Mouse (Mus musculus) embryonic fibroblast, embryonic 13.5 days (primary cell): ENCODE measurements around the gene Camta1. TPM values are rescaled to one million over a fixed set of nuclear protein-coding genes. Genes with fewer than 3 reads are reported as not detected.
A peak's percentile ranks its signal among the peaks of the same experiment; 100 is the strongest.

Experiments
- H3K27ac ChIP-seq: 2 replicates; pipeline ENCODE4 v1.5.1; 2012; ENCODE audit warnings: low read length, control low read depth, inconsistent platforms; ENCODE audit not compliant: insufficient read depth
- H3K4me1 ChIP-seq: 2 replicates; pipeline ENCODE4 v1.6.1; 2011; ENCODE audit warnings: low read length; ENCODE audit not compliant: control insufficient read depth, insufficient read depth
- H3K4me3 ChIP-seq: 2 replicates; pipeline ENCODE4 v1.5.1; 2011; ENCODE audit warnings: mild to moderate bottlenecking, control low read depth, low read length; ENCODE audit not compliant: insufficient read depth
- CTCF ChIP-seq: IDR thresholded peaks from 2 replicates; pipeline ENCODE4 v1.5.1; 2011; ENCODE audit warnings: mild to moderate bottlenecking, control low read depth, low read length, moderate library complexity, borderline replicate concordance; ENCODE audit not compliant: insufficient read depth
- POLR2A ChIP-seq: IDR thresholded peaks from 2 replicates; pipeline ENCODE4 v1.6.1; 2011; ENCODE audit warnings: low read depth, mild to moderate bottlenecking, control low read depth, low read length, moderate library complexity
- polyA plus RNA-seq: library from polyadenylated mRNA; stranded (reverse); fragments of >200 nt; gene quantifications from 2 replicates; pipeline ENCODE4 v1.2.4, GENCODE M21; 2011; ENCODE audit warnings: low read depth; ENCODE audit not compliant: missing spikeins, insufficient read length

Gene Camta1
- polyA plus RNA-seq, 1 experiment: 53.4 TPM

DNA sequence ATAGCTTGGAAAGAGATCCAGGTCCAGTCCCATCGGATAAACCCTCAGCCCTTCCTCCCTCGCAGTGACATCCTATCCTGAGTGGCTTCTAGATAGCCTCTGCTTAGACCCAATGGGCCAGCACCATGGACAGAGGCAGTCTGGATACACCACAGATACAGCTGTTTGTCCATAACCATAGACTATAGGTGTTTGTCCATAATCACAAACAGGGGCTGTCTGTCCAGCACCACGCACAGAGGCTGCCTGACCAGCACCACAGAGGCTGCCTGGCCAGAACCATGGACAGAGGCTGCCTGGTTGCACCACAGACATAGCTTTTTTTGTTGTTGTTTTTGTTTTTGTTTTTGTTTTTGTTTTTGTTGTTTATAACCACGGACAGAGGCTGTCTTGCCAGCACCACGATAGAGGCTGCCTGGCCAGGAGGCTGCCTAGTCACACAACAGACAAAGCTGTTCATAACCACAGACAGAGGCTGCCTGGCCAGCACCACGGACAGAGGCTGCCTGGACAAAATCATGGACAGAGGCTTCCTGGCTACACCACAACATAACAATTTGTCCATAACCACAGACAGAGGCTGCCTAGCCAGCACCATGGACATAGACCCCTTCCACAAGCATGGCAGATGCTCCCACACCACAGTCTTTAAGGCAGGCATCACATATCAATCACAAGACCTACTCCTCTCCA lies 572.6 kb downstream of the Camta1 start:
- Histone ChIP-seq H3K4me1 (no peaks in the 10 kb centered on the region), H3K4me3 (no peak overlapping the region), H3K27ac (no peak overlapping the region)
- TF ChIP-seq CTCF (no peak), POLR2A (no peak)

DNA sequence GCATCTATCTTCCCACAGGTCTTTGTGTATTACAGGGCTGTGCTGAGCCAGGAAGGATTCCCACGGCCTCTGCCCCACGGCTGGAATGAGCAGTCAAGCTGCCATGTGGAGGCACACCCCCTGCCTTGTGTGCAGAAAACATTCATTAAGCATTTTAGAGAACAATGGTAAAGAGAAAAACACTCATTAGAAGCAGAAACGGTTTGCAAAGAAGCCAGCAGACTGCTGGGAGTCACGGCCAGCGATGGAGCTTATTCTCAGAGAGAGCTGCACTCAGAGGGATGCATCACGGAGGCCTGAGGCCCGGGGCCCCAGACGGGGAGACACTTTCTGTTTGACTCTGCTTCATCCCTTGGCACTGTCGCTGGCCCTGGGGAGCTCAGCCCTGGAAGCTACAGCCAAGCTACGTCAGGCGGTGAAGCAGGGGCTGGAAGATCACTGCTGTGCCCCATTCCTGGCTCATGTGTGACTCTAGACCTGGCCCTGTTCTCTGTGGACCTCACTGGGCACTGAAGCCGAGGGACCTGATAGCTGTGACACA lies 575.7 kb downstream of the Camta1 start:
- H3K4me1 ChIP-seq: no peaks in the 10 kb centered on the region
- H3K27ac ChIP-seq: no peak overlapping the region
- TF ChIP-seq POLR2A (no peak), CTCF (no peak)
- no peak overlapping the region for H3K4me3 ChIP-seq

DNA sequence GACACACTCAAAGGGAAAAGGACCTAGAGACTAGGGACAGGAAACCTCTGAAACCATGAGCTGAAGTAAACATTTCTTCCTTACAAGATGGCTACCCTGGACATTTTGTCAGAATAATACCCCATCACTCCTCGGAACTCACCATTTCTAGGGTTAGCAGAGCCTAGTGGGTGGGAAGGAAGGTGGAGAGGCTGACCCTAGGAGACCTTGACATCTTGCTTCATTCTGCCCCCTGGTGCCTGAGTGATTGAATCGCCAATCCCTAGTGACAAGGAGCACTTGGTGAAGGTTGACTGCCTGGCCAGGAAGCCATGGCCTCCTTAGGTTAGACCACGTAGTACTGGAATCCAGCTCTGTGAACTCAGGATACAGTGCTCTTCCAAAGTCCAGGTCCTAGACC lies 576.2 kb downstream of the Camta1 start:
- H3K27ac ChIP-seq: no peak overlapping the region
- TF ChIP-seq CTCF (no peak), POLR2A (no peak)
- no peaks in the 10 kb centered on the region for H3K4me1 ChIP-seq
- H3K4me3 ChIP-seq: no peak overlapping the region

DNA sequence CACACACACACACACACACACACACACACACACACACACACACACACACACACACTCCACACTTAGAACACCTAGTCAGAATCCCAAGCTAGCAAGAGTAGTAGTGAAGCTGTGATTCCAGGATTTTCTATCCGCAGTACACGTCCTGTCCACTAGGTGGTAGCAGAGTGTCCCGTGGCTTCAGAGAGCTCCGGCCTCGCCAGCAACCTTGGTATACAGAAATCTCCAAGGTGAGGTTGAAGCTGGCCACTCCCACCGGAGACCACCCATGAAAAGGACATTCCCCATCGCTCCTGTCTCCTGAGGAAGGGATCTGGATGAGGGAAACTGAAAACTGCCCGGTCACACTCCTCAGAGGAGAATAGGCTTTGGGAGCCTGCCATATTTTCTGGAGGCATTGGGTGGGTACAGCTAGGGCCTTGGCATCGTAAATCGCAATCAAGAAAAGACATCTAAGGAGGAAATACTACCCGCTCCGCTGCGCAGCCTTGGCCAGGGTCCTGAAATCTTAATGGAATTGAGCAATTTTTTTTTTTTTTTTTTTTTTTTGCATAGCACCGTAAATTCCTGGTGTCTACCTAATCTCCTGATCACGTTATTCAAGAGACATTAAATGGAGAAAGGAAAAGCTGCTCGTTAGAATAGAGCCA lies 578.5 kb downstream of the Camta1 start:
- no peak overlapping the region for H3K27ac ChIP-seq
- TF ChIP-seq CTCF (peak; percentile 72; the same call in 1 of the 2 replicates), POLR2A (no peak)
- no peaks in the 10 kb centered on the region for H3K4me1 ChIP-seq
- no peak overlapping the region for H3K4me3 ChIP-seq

DNA sequence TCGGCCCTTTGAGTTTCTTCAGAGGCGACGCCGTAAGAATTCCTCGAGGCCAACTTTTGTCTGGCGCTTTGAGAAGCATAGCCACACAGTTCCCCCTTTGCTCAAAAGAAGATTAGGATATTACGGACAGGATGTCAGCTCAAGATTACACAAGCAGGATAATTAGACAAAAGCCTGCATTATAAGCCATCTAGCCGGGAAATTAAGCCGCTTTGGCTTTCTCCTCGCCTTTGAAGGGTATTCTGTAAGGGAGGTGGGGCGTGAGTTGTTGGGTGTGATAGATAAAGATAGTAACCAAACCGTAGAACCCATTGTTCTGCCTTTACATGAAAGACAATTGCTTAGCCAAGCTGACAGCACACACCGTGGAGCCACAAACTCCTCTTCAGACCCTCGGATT lies 579.6 kb downstream of the Camta1 start:
- TF ChIP-seq POLR2A: no peak
- no peak for TF ChIP-seq CTCF

DNA sequence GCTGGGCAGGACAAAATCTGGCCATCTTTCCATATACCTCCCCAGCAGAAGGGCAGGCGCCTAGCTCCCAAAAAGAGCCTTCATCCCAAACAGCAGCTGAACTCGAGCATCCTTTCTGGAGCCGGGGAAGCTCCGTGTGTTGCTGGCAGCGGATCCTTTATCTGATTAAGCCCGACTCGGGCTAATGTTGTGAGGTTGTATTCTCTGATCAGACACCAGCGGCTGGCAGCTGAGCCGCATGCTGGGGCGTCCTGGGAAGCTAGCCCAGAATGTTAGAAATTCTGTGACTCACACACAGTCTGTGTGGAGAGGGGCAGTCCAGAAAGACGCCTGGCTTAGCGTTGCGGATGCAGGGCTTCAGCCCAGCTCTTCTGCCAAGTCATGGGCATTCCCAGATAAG lies 586.4 kb downstream of the Camta1 start:
- TF ChIP-seq POLR2A: no peak
- no peak for TF ChIP-seq CTCF
- no peak overlapping the region for H3K4me3 ChIP-seq
- no peak overlapping the region for H3K27ac ChIP-seq
- H3K4me1 ChIP-seq: peaks cover 8% of the 10 kb centered on the region; the same call in 1 of the 2 replicates

More for the DNA sequence above, 579.6 kb downstream of the Camta1 start:
- H3K4me1 ChIP-seq: no peaks in the 10 kb centered on the region
- no peak overlapping the region for H3K27ac ChIP-seq
- H3K4me3 ChIP-seq: no peak overlapping the region

DNA sequence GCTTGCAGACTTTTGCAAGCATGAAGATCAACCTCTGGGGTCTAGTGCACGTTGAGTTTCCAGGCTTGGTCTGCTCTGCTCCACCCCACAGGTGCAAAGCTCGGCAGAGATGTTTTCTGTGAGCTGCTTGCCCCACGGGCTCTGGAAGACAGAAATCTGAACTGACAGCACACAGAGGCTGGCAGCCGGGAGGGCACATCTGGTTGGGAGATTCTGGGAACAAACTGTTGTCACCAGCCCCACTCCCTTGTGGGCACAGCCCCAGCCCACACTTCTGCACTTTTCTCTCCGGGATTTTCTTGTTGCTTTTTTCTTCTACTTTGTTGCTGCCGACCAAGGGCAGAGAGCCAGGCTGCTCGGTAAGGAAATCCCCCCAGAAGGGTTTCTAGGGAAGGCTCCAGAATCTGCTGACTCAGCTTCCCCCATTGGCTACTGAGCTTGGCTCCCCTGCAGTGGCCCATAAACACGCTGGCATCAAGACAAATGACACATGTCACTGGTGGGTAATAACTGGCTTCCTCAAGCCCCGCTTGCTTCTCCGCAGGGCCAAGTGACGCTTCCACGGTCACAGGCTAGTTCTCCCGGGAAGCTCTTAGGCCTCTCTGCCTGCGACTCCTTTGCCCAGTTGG lies 597.8 kb downstream of the Camta1 start:
- Histone ChIP-seq H3K4me1 (no peaks in the 10 kb centered on the region), H3K27ac (no peak overlapping the region), H3K4me3 (no peak overlapping the region)
- TF ChIP-seq POLR2A (no peak), CTCF (no peak)

DNA sequence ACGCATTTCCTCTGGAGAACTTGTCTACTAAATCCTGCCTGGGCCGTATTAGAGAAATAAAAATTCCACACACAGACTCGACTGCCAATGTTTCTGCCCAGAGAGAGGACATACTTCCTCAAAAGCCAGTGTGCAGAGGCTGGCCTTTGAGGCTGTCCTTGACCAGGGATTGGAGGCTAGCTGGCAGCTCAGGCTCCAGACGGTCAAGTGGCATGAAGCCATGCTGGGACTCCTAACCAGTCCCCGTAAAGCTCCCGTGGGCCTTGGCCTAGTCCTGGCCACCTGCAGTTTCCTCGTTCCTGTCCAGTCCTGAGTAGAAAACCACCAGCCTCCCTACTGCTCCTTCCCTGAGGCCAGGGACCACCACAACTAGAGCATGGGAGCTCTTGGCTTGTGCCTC lies 598.6 kb downstream of the Camta1 start:
- TF ChIP-seq CTCF (no peak), POLR2A (no peak)
- no peak overlapping the region for H3K27ac ChIP-seq
- no peak overlapping the region for H3K4me3 ChIP-seq
- no peaks in the 10 kb centered on the region for H3K4me1 ChIP-seq

DNA sequence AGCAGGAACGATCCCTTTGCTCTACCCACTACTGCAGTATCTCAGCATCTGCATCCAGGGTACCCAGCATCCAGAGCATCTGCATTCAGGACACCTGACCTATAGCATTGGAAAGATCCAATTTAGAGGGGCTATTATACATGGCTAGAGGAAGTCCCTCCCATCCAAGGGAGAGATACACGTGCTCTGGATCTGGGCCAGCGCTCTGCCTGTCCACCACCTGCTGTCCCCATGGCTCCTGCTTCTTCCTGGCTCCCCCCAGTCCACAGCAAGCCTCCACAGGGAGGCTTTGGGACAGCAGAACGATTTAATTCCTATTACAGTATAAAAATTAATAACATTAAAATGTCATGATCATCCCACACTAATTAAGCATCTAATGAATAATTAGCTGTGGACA lies 605.1 kb downstream of the Camta1 start:
- Histone ChIP-seq H3K4me1 (no peaks in the 10 kb centered on the region), H3K4me3 (no peak overlapping the region), H3K27ac (no peak overlapping the region)
- no peak for TF ChIP-seq POLR2A
- no peak for TF ChIP-seq CTCF

DNA sequence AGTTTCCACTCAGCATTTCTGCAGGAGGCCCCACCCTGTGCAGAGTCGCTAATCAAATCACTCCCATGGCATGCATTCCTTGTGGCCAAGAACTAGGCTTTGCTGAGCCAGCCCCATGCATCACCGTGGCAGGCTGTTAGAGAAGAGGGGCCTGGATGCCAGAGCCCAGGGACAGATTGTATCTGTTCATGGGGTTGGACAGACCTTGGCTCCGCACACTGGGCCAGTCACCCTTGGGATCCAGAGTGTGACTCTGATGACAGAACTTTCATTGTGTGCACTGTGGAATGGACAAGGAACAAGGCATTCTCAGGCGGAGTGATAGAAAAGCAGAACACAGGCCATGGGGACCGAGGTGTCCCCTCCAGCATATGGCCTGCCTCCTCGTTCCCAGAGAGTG lies 610.9 kb downstream of the Camta1 start:
- TF ChIP-seq POLR2A: no peak
- no peak for TF ChIP-seq CTCF
- Histone ChIP-seq H3K27ac (no peak overlapping the region), H3K4me3 (no peak overlapping the region), H3K4me1 (no peaks in the 10 kb centered on the region)
